Mouse (Mus musculus) intestine, embryonic 16.5 days (tissue): Measurements from ENCODE around the gene Dagla. TPM values are rescaled to one million over a fixed set of nuclear protein-coding genes. Genes with fewer than 3 reads are reported as not detected.

Experiments used
- ATAC-seq: fragments of 200-750 bp; cut with Nextera tagmentation; 2 replicates; pipeline ENCODE4 v1.8.0; 2017; ENCODE audit warnings: moderate TSS enrichment, moderate library complexity
- H3K27ac ChIP-seq: fragments of 300-500 bp; sonication (generic); 2 replicates; pipeline ENCODE4 v1.5.1; 2014; ENCODE audit warnings: mild to moderate bottlenecking, low read length
- H3K27me3 ChIP-seq: fragments of 300-500 bp; sonication (generic); replicated peaks from 2 replicates; pipeline ENCODE4 v1.6.1; 2014; ENCODE audit warnings: low read length, control low read depth, mixed read lengths; ENCODE audit not compliant: control insufficient read depth, insufficient read depth
- H3K36me3 ChIP-seq: fragments of 300-500 bp; sonication (generic); 2 replicates; pipeline ENCODE4 v1.6.1; 2014; ENCODE audit warnings: low read length, control low read depth; ENCODE audit not compliant: control insufficient read depth, insufficient read depth
- H3K4me1 ChIP-seq: fragments of 300-500 bp; sonication (generic); 2 replicates; pipeline ENCODE4 v1.6.1; 2014; ENCODE audit warnings: low read length, control low read depth, mixed read lengths; ENCODE audit not compliant: control insufficient read depth, insufficient read depth
- H3K4me2 ChIP-seq: fragments of 300-500 bp; sonication (generic); 2 replicates; pipeline ENCODE4 v1.6.1; 2014; ENCODE audit warnings: low read depth, low read length, control low read depth
- H3K4me3 ChIP-seq: fragments of 300-500 bp; sonication (generic); 2 replicates; pipeline ENCODE4 v1.5.1; 2014; ENCODE audit warnings: mild to moderate bottlenecking, low read length
- H3K9ac ChIP-seq: fragments of 300-500 bp; sonication (generic); 2 replicates; pipeline ENCODE4 v1.6.1; 2014; ENCODE audit warnings: low read depth, low read length
- H3K9me3 ChIP-seq: fragments of 300-500 bp; sonication (generic); 2 replicates; pipeline ENCODE4 v1.6.1; 2016; ENCODE audit warnings: low read length, control low read depth; ENCODE audit not compliant: control insufficient read depth
- WGBS: fragments of 180-500 bp; shearing (Covaris S2); extraction: QIAGEN DNeasy Blood & Tissue Kit; methylation state at CpG from one replicate; pipeline ENCODE4 v1.1.7; 2014; 5-methylcytosine and 5-hydroxymethylcytosine counted together
- polyA plus RNA-seq: library from polyadenylated mRNA; unstranded; fragments of >200 nt; fragmentation: Nextera tagmentation; extraction: Ambion mirVana; gene quantifications from 2 replicates; pipeline ENCODE4 v1.2.1, GENCODE M21; 2015

Dagla gene
- polyA plus RNA-seq, 1 experiment from 2014 or later, result 2.6 TPM

DNA sequence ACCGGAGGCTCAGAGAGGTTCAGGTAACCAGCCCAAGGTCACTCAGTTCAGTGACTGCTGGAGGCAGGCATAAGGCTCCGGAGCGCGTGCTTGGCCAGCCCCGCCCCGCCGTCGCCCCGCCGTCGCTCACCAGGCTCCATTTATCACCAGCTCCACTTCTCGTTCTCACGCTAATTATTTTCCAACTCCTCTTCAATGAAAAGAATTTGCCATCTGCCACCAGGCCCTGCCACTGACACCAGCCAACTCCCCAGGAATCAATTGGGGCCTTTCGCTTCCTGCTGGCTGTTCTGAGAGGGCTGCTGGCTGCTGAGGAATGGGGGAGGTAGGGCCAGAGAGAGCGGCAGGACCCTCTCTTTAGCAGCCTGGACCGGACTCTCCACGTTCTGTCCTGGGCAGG, 27.3 kb downstream of the Dagla start:
- ATAC-seq, result peak; percentile 63
- H3K36me3 ChIP-seq, result no peaks in the 10 kb centered on the region
- peak overlapping the region; percentile 36 for H3K4me3 ChIP-seq
- no peaks in the 10 kb centered on the region for H3K27me3 ChIP-seq
- peaks cover 53% of the 10 kb centered on the region for H3K4me1 ChIP-seq
- H3K4me2 ChIP-seq, result peak overlapping the region; percentile 56
- H3K27ac ChIP-seq, result peak overlapping the region; percentile 99
- no peaks in the 10 kb centered on the region for H3K9me3 ChIP-seq
- peak overlapping the region; percentile 70 for H3K9ac ChIP-seq
- WGBS, result 18% methylated on average over 17 of the region's 17 CpGs

DNA sequence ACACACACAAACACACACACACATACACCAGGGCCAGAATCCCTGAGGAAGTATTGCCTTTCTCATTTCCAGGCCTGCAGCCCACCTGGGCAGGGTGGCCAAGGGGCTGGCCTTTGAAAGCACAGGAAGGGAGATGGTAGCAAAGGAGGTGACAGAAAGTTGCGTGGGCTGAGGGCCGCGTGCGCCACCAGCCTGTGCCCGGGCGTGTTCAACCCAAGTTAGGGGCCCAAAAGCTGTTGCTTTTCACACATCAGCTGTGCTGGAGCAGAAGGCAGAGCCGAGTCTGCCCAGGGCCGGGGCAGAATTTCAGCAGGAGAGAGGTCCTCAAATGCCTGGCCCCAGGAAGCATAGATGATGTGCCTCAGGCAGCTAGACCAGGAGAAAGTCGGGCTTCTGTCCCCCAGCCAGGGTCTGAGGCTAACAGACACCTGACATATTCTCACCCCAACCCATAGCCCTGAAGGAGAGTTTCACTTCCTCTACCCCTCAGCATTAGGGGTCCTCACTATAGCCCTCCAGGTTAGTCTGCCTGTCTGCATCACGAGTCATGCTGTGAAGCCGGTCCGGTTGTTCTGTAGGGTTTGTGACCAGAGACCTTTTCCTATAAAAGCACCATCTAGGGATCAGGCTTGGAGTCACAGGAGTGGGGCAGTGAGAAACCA, 28.1 kb downstream of the Dagla start:
- 63% methylated on average over 12 of the region's 12 CpGs for WGBS
- H3K4me2 ChIP-seq, result peak overlapping the region; percentile 56
- ATAC-seq, result no peak
- no peaks in the 10 kb centered on the region for H3K36me3 ChIP-seq
- no peaks in the 10 kb centered on the region for H3K27me3 ChIP-seq
- H3K27ac ChIP-seq, result peak overlapping the region; percentile 99
- no peaks in the 10 kb centered on the region for H3K9me3 ChIP-seq
- peaks cover 57% of the 10 kb centered on the region for H3K4me1 ChIP-seq
- H3K9ac ChIP-seq, result peak overlapping the region; percentile 70
- H3K4me3 ChIP-seq, result no peak overlapping the region; the same call in 1 of the 2 replicates

- Histone ChIP-seq H3K27ac (no peak overlapping the region), H3K27me3 (no peaks in the 10 kb centered on the region), H3K4me3 (no peak overlapping the region), H3K4me2 (no peak overlapping the region), H3K4me1 (peaks cover 57% of the 10 kb centered on the region), H3K9me3 (no peaks in the 10 kb centered on the region), H3K36me3 (no peaks in the 10 kb centered on the region), H3K9ac (peak overlapping the region; percentile 41)
- ATAC-seq, result no peak
- 48% methylated on average over 5 of the region's 5 CpGs for WGBS
Observed at GRCm38 (mm10) chr19:10274056-10274455, 30.6 kb downstream of the Dagla start.

GRCm38 (mm10) chr19:10272746-10273145, 31.9 kb downstream of the Dagla start:
- 24% methylated on average over 11 of the region's 11 CpGs for WGBS
- Histone ChIP-seq H3K9ac (peak overlapping the region; percentile 58), H3K9me3 (no peaks in the 10 kb centered on the region), H3K4me2 (peak overlapping the region; percentile 20; the same call in 1 of the 2 replicates), H3K36me3 (no peaks in the 10 kb centered on the region), H3K4me1 (peaks cover 44% of the 10 kb centered on the region), H3K27me3 (no peaks in the 10 kb centered on the region), H3K27ac (peak overlapping the region; percentile 76), H3K4me3 (no peak overlapping the region; the same call in 1 of the 2 replicates)
- no peak for ATAC-seq

DNA sequence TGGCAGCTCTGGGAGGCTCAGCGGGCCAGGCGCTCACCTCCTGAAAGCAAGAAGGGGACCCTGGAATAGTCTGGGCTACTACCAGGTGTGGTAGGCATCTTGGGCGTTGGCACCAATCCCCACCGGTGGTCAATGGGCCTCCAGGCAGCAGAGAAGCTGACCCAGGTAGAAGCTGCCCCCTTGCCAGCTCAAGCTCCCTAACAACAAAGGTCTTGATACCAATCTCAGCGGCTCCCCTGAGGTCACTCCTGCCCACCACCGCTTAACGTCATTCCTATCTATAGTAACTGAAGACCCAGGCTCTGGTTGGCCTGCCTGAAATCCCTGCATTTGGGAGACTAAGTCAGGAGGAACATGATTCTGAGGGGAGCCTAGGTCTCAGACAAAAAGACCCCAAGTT, 33.1 kb downstream of the Dagla start:
- Histone ChIP-seq H3K9me3 (no peaks in the 10 kb centered on the region), H3K9ac (no peak overlapping the region), H3K27ac (no peak overlapping the region), H3K4me3 (no peak overlapping the region), H3K36me3 (no peaks in the 10 kb centered on the region), H3K4me1 (peaks cover 47% of the 10 kb centered on the region), H3K27me3 (no peaks in the 10 kb centered on the region), H3K4me2 (no peak overlapping the region)
- no peak for ATAC-seq
- 92% methylated on average over 7 of the region's 7 CpGs for WGBS

GRCm38 (mm10) chr19:10270356-10270755, 34.3 kb downstream of the Dagla start:
- Histone ChIP-seq H3K9me3 (no peaks in the 10 kb centered on the region), H3K9ac (0 out of 2 replicates have a peak overlapping the region, but pooled peaks have one; percentile 13), H3K36me3 (no peaks in the 10 kb centered on the region), H3K4me1 (peaks cover 46% of the 10 kb centered on the region), H3K4me2 (no peak overlapping the region), H3K4me3 (no peak overlapping the region), H3K27ac (peak overlapping the region; percentile 25; the same call in 1 of the 2 replicates), H3K27me3 (no peaks in the 10 kb centered on the region)
- 79% methylated on average over 5 of the region's 5 CpGs for WGBS
- no peak for ATAC-seq

GRCm38 (mm10) chr19:10268851-10269250, 35.8 kb downstream of the Dagla start:
- H3K4me2 ChIP-seq, result no peak overlapping the region
- no peaks in the 10 kb centered on the region for H3K36me3 ChIP-seq
- H3K9me3 ChIP-seq, result no peaks in the 10 kb centered on the region
- no peak overlapping the region for H3K9ac ChIP-seq
- no peak overlapping the region for H3K4me3 ChIP-seq
- WGBS, result 86% methylated on average over 15 of the region's 15 CpGs
- no peak overlapping the region for H3K27ac ChIP-seq
- no peaks in the 10 kb centered on the region for H3K27me3 ChIP-seq
- ATAC-seq, result no peak
- H3K4me1 ChIP-seq, result peaks cover 40% of the 10 kb centered on the region

GRCm38 (mm10) chr19:10267953-10268352, 36.7 kb downstream of the Dagla start:
- ATAC-seq, result peak; percentile 83
- H3K27ac ChIP-seq, result no peak overlapping the region
- peaks cover 31% of the 10 kb centered on the region for H3K4me1 ChIP-seq
- H3K4me3 ChIP-seq, result no peak overlapping the region
- 60% methylated on average over 10 of the region's 10 CpGs for WGBS
- no peak overlapping the region for H3K4me2 ChIP-seq
- no peaks in the 10 kb centered on the region for H3K9me3 ChIP-seq
- no peaks in the 10 kb centered on the region for H3K27me3 ChIP-seq
- no peaks in the 10 kb centered on the region for H3K36me3 ChIP-seq
- H3K9ac ChIP-seq, result no peak overlapping the region

DNA sequence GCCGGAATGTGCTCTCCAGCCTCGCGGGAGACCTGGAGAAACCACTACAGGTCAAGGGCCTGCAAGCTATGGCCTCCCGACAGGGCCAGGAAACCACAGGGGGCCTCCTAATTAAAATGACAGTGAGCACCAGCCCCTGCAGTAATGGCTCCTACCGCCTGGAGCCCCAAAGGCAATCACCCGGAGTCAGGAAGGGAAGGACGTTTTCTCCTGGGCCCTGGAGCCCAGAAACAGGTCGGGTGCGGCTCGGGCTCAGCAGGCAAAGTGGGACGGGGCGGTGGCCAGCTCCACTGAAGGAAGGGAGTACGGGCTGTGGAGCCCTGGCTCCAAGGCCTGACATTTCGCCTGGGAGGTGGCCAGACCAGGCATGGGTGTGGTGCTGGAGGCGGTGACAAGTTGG, 37.6 kb downstream of the Dagla start:
- peaks cover 22% of the 10 kb centered on the region for H3K4me1 ChIP-seq
- peak overlapping the region; percentile 49 for H3K9ac ChIP-seq
- no peak overlapping the region for H3K4me2 ChIP-seq
- no peaks in the 10 kb centered on the region for H3K27me3 ChIP-seq
- H3K27ac ChIP-seq, result peak overlapping the region; percentile 74
- 42% methylated on average over 15 of the region's 15 CpGs for WGBS
- ATAC-seq, result peak; percentile 6; the same call in 1 of the 2 replicates
- no peaks in the 10 kb centered on the region for H3K9me3 ChIP-seq
- no peak overlapping the region for H3K4me3 ChIP-seq
- no peaks in the 10 kb centered on the region for H3K36me3 ChIP-seq
